Mouse (Mus musculus) lung, postnatal 10 days (tissue): ENCODE results near the gene Sbsn.
A peak's percentile ranks its signal among the peaks of the same experiment; 100 is the strongest.

Source experiments
- DNase-seq: peaks from one replicate; pipeline ENCODE4 v3.0.0; 2021

Gene Sbsn

GRCm38 (mm10) chr7:30758853-30759252 lies 7.6 kb downstream of the Sbsn start:
- peak; percentile 60 for DNase-seq

DNA sequence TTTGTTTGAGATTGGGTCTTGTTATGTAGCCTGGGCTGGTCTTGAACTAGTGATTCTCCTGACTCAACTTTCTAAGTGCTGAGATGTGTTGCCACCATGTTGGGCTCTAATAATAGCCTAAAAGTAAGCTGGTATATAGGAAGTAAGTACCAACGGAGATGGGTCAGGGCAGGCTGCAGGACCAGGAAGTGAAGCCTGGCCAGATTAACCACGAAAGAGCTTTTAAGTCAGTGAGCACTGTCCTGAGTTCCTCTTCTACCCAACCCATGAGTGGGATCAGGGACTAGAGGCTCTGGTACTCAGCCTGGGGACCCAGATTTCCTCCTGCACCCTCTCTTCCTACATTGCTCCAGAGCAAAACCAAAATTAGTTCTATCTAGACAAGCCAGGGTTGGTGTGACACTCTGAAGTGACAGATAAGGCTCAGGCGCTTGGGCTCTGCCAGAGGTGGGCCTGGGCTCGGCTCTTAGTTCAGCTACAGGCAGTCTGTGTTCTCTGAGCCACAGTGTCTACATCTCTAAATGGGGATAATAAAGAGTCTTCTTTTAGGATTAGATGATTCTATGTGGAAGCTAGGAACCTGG lies 10.6 kb downstream of the Sbsn start:
- DNase-seq: no peak

- no peak for DNase-seq
These were observed 12.2 kb downstream of the Sbsn start, which contains the start of gene Dmkn for GRCm38 (mm10) chr7:30763456-30763855. TSS of gene Dmkn (plus strand) at chr7:30763756.

GRCm38 (mm10) chr7:30765173-30765572 lies 13.9 kb downstream of the Sbsn start:
- DNase-seq: no peak

- DNase-seq: no peak
These were observed 15.1 kb downstream of the Sbsn start for GRCm38 (mm10) chr7:30766408-30766807.

DNA sequence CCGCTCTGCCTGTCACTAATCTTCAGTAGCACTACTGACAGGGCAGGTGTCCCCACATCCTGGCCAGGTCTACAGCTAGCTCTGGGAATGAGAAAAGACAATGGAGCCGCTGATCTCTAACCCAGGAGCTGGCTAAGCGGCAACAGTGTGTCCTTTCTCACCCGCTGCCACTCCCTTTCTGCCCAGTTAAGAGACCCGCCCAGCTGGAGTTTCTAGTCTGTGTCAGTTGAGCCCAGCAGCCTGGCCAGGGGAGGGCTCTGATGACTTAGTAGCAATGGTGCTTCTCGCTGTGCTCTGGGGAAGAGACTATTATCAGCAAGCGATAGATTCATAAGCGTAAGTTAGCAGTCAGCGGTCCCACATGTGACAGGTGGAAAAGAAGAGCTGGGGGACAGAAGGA lies 18.0 kb downstream of the Sbsn start:
- DNase-seq: no peak

DNA sequence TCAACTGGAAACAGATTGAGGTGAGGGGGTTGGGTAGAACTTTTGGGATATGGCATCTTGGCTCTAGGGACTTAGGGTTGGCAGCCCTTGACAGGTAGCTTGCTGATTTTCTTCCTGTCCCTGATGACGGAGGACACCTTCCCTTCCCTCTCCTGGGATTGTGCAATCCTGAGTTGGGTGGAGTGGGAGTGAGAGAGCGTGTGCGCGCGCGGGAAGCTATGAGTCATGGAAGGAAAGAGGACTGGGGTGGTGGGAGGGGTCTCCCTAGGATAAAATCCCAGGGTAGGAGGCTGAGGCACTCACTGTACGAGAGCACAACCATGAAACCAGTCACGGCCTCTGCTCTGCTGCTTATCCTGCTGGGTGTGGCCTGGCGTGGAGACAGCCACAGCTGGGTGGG lies 24.8 kb downstream of the Sbsn start:
- DNase-seq: no peak

GRCm38 (mm10) chr7:30777081-30777579 lies 25.9 kb downstream of the Sbsn start:
- no peak for DNase-seq

DNA sequence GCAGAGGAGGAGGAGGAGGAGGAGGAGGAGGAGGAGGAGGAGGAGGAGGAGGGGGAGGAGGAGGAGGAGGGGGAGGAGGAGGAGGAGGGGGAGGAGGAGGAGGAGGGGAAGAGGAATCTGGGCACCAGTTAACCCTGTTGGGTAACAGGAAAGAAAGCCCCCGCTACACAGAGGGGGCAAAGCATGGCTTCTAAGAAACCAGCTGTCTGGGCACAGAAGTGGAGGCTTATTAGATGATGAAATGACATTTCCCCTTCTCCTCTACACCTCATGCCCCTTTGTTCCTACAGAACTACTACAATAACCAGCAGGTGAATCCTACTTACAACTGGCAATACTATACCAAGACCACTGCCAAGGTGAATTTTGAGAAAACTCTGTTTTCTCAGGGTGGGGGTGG lies 26.6 kb downstream of the Sbsn start:
- no peak for DNase-seq

- no peak for DNase-seq
These were observed 30.5 kb downstream of the Sbsn start for GRCm38 (mm10) chr7:30781792-30782191.

DNA sequence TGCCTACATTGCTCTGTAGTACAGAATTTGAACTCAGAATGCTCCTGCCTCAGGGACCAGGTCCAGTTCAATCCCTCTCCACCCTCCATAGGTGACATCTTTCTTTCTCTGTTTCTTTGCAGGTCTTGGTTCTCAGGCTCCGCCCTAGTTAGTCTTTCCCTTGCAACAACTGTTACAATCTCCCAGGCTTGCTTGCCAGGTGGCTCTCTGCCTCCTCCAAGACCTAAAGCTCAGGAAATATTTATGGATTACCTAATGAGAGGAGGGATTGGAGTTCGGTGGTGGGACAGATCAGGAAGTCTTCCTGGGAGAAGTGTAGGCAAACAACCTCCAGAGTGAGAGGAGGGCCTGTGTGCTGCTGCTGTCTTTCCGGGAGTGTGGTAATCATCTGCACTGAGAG lies 31.4 kb downstream of the Sbsn start:
- DNase-seq: no peak

DNA sequence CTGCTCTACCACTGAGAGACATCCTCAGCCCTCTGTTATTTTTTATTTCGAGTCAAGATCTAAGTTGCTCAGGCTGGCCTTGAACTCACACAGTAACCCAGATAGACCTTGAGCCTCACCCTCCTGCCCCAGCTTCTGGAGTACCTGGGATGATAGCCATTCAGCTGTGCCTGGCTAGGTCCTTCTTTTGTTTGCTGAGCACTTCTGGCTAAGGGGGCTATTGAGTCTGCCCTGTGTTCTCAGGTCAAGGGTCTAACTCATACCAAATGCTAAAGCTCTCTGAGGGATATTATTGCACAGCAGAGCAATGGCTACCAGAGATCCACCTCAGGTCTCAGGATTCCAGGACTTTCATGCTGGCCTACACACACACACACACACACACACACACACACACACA lies 33.9 kb downstream of the Sbsn start:
- DNase-seq: no peak

DNA sequence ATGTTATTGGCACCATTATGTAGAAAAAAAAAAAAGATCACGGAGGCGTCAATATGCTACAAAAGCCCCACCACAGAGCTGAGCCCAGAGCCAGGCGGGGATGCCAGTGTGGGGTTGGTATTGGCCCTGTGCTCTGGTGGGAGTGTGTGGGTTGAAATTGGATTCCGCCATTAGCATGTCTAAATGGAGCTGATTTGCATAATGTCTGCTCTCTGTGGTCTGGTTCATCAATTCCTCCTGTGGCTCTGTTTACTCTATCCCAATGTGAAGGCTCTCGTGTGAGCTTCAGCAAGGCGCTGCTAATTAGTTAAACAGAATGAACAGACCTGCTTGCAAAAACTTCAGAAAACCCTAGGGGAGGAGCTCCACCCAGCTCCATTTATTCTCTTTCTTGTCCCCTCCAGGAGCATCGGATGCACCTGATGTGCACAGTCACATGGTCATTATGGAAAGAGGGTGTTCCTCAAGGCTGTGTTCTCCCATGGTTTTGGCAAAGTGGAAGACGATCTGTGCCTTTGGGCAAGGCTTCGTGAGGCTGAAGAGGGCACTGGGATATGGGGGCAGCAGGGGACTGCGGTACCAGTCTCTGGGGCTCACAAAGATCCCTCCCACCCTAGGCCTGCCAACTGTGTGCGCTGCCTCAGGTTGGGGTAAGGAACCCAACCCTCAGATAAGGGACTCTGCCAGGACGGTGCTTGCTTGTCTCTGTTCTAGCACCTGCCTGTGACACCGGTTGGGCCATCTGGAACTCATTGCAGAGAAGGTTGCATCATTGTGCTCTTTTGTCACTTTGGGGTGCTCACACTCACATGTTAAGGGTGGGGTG lies 34.7 kb downstream of the Sbsn start:
- DNase-seq: no peak

- no peak for DNase-seq
These were observed 36.2 kb downstream of the Sbsn start, which contains the start of gene Krtdap for GRCm38 (mm10) chr7:30787377-30788022. TSS of gene Krtdap (plus strand) at chr7:30787896.

- no peak for DNase-seq
These were observed 38.9 kb downstream of the Sbsn start for GRCm38 (mm10) chr7:30790141-30790540.

DNA sequence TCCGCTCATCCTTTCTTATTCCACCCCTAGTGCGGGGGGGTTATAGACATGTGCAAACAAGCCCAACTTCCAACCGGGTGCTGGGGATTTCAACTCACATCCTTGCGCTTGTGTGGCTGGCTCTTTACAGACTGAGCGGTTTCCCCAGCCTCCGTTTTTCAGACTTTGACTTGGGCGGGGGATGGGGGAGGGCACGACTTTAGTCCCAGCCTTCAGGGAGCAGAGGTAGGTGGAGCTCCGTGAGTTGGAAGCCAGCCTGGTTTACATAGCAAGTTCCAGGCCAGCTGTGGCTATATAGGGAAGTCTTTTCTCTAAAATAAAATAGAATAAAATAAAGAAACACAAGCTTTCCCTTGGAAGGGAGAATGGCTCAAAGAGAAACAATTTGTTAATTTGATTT lies 40.6 kb downstream of the Sbsn start:
- DNase-seq: no peak

DNA sequence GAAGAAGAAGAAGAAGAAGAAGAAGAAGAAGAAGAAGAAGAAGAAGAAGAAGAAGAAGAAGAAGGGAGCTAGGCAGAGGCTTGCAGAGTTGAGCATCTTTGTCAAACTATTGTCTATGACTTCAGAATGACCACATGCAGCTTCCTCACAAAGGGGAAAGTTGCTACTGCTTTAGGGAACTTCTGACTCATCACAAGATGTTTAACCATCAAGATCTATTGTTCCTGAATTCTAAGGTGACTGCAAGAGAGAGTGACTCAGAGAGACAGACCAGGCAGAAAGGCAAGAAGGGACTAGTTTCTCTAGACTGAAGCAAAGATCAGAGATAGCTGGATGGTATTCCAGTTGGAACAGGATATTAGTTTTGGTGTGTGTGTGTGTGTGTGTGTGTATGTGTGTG lies 43.6 kb downstream of the Sbsn start:
- DNase-seq: no peak

GRCm38 (mm10) chr7:30796790-30797189 lies 45.5 kb downstream of the Sbsn start:
- DNase-seq: no peak

DNA sequence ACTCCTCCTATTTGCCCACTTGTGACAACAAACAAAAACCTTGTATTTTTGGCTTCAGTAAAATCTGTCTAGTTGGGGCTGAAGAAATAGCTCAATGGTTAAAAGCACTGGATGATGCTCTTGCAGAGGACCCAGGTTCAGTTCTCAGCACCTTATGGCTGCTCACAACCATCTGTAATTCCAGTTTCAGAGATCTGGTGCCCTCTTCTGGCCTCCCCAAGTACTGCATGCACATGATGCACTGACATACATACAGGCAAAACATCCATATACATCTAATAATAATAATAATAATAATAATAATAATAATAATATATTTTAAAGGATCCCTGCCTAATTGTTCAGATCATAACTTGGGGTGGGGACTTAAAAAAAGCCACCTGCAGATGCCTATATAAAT lies 49.4 kb downstream of the Sbsn start:
- DNase-seq: no peak

GRCm38 (mm10) chr7:30803256-30803655 lies 52.0 kb downstream of the Sbsn start:
- DNase-seq: no peak

GRCm38 (mm10) chr7:30804026-30804715 lies 52.9 kb downstream of the Sbsn start:
- peak; percentile 29 for DNase-seq
